10 mouse cellular contexts compared by ENCODE assay signal in the genomic region with DNA sequence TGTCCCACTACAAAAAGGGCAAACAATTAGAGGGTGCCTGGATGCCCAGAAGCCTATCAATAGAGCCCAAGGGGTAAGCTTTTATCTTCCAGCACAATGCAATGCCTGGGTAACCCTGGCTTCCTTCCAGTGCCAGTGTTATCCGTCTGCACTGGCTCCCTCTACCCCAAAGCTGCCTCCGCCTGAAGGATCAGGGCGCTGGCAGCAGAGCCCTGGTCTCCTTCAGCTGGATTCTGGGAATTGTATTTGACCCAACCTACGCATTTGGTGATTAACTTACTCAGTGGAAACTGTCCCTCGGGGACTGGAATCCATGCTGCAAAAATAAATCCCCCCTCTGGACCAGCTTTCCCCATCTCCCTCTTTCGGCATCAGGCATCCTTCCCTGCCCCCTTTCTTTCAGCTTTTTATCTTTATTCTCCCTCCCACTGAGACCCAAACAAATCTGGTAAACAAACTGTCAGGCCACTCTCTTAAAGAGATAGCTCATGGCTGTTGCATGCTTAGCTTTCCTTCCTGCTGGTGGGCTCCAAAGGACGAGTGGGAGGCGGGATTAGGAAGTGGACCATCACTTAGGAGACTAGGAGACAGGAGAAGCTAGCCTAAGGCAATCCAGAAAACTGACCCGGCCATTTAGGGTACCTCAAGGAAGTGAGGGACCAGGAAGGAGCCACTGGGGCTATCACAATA.
DNase-seq lines count a peak whose midpoint lies in the region; ATAC-seq and TF ChIP-seq lines count a peak whose summit lies in the region.
"Had no signal": no experiment of that assay in that cellular context is flagged by ENCODE, and none has a peak within 500 bp of the region (broad histone marks: within the 10 kb centered on the region; RNA-seq: fewer than 3 reads in every experiment).

No protein-coding gene starts in this region.

- no peaks in the 10 kb centered on the region for H3K27me3 ChIP-seq in heart, adult 2 months (ENCODE audit: control insufficient read depth, insufficient read depth, low read length)
- no peaks in the 10 kb centered on the region for H3K27me3 ChIP-seq in heart, embryonic 11.5 days (ENCODE audit: control insufficient read depth, insufficient read depth, low read length)
- no peaks in the 10 kb centered on the region for H3K27me3 ChIP-seq in MEL (ENCODE audit: control insufficient read depth in 1 of 2, insufficient read depth in 2 of 2, low read length in 2 of 2)
- no peaks in the 10 kb centered on the region for H3K27me3 ChIP-seq in intestine, embryonic 16.5 days (replicated peaks; ENCODE audit: control insufficient read depth, insufficient read depth, low read length)
- no peaks in the 10 kb centered on the region for H3K27me3 ChIP-seq in liver, embryonic 16.5 days (ENCODE audit: control insufficient read depth, insufficient read depth, low read depth, low read length)

- ATAC-seq in heart, embryonic 11.5 days (replicated peaks; ENCODE audit: insufficient number of reproducible peaks, low FRiP score, low TSS enrichment), result no peak
- peak; percentile 6; the same call in 1 of the 2 replicates for ATAC-seq in intestine, embryonic 16.5 days
- peak; percentile 38; the same call in 1 of the 2 replicates for ATAC-seq in liver, embryonic 16.5 days (ENCODE audit: low read depth)
- ATAC-seq: CD4-positive, CD25-positive, alpha-beta regulatory T cell, adult 4 months had no signal

- H3K9me3 ChIP-seq in heart, embryonic 11.5 days (replicated peaks; ENCODE audit: control insufficient read depth, low read length), result no peaks in the 10 kb centered on the region
- H3K9me3 ChIP-seq in MEL (replicated peaks; ENCODE audit: insufficient read depth, low read length), result no peaks in the 10 kb centered on the region
- H3K9me3 ChIP-seq in intestine, embryonic 16.5 days (ENCODE audit: control insufficient read depth, low read length), result no peaks in the 10 kb centered on the region
- no peaks in the 10 kb centered on the region for H3K9me3 ChIP-seq in liver, embryonic 16.5 days (replicated peaks; ENCODE audit: control insufficient read depth, low read length)

- H3K36me3 ChIP-seq in heart, adult 2 months (ENCODE audit: control insufficient read depth, insufficient read depth, low read length), result no peaks in the 10 kb centered on the region
- H3K36me3 ChIP-seq in heart, embryonic 11.5 days (ENCODE audit: control insufficient read depth, insufficient read depth, low read length), result no peaks in the 10 kb centered on the region
- peaks cover 0 to 57% of the 10 kb centered on the region in 2 experiments; a peak in 2 of 4 replicates for H3K36me3 ChIP-seq in MEL (ENCODE audit: control insufficient read depth in 1 of 2, insufficient read depth in 2 of 2, low read length in 2 of 2)
- no peaks in the 10 kb centered on the region for H3K36me3 ChIP-seq in intestine, embryonic 16.5 days (ENCODE audit: control insufficient read depth, insufficient read depth, low read length)
- no peaks in the 10 kb centered on the region for H3K36me3 ChIP-seq in liver, embryonic 16.5 days (ENCODE audit: control insufficient read depth, insufficient read depth)

- H3K79me2 ChIP-seq in heart, adult 2 months (replicated peaks; ENCODE audit: control insufficient read depth, insufficient read depth, low read length), result no peaks in the 10 kb centered on the region
- 0 out of 2 replicates have a peak, but pooled peaks cover 2% of the 10 kb centered on the region for H3K79me2 ChIP-seq in MEL (ENCODE audit: control insufficient read depth, insufficient read depth, low read length, poor library complexity)

- H3K9ac ChIP-seq in heart, adult 2 months (ENCODE audit: low read depth, low read length), result no peak overlapping the region
- H3K9ac ChIP-seq in heart, embryonic 11.5 days (ENCODE audit: low read depth, low read length), result no peak overlapping the region
- H3K9ac ChIP-seq in MEL (ENCODE audit: control insufficient read depth, low read depth, low read length, poor library complexity, severe bottlenecking), result no peak overlapping the region
- 0 out of 2 replicates have a peak overlapping the region, but pooled peaks have one; percentile 17 for H3K9ac ChIP-seq in intestine, embryonic 16.5 days (ENCODE audit: low read depth, low read length)
- no peak overlapping the region for H3K9ac ChIP-seq in liver, embryonic 16.5 days (ENCODE audit: low read depth, low read length)

- peak; percentile 45 to 47 for DNase-seq in heart, adult 2 months
- DNase-seq in MEL (ENCODE audit: low read depth, low spot score), result peak; percentile 59
- no peak for DNase-seq in right cerebral cortex, adult 18-20 months
- no peak for DNase-seq in cerebellum, adult 8-10 months
- no peak for DNase-seq in ovary, postnatal 14 days (ENCODE audit: low spot score)
- DNase-seq: adrenal gland, adult 2 months had no signal

- H3K4me1 ChIP-seq in heart, adult 2 months (ENCODE audit: control insufficient read depth, insufficient read depth, low read length), result peaks cover 45% of the 10 kb centered on the region
- peaks cover 48% of the 10 kb centered on the region for H3K4me1 ChIP-seq in heart, embryonic 11.5 days (ENCODE audit: control insufficient read depth, insufficient read depth, low read length)
- H3K4me1 ChIP-seq in MEL (ENCODE audit: control insufficient read depth in 1 of 2, insufficient read depth in 2 of 2, low read length in 2 of 2), result peaks cover 47 to 79% of the 10 kb centered on the region in 2 experiments
- H3K4me1 ChIP-seq in intestine, embryonic 16.5 days (ENCODE audit: control insufficient read depth, insufficient read depth, low read length), result peaks cover 97% of the 10 kb centered on the region
- H3K4me1 ChIP-seq in liver, embryonic 16.5 days (ENCODE audit: control insufficient read depth, low read depth, low read length), result peaks cover 72% of the 10 kb centered on the region

- WGBS in heart, adult 2 months, result 37% methylated on average over 9 of the region's 9 CpGs
- WGBS in heart, embryonic 11.5 days (ENCODE audit: insufficient replicate concordance), result 38% methylated on average over 9 of the region's 9 CpGs
- WGBS in intestine, embryonic 16.5 days, result 27% methylated on average over 9 of the region's 9 CpGs
- WGBS in liver, embryonic 16.5 days (ENCODE audit: insufficient replicate concordance), result 20% methylated on average over 9 of the region's 9 CpGs

- no peak for TF ChIP-seq CTCF in heart, adult 2 months (IDR thresholded peaks at IDR 0.05)
- no peak for TF ChIP-seq CTCF in MEL (IDR thresholded peaks at IDR 0.05 in 2 of 3, conservative IDR thresholded peaks at IDR 0.05 in 1 of 3; ENCODE audit: control insufficient read depth in 1 of 3, insufficient read depth in 1 of 3, low read depth in 2 of 3, low read length in 3 of 3, poor library complexity in 1 of 3, severe bottlenecking in 1 of 3)

- no peak overlapping the region for H3K4me3 ChIP-seq in heart, adult 2 months
- no peak overlapping the region for H3K4me3 ChIP-seq in heart, embryonic 11.5 days (ENCODE audit: low read depth, low read length)
- H3K4me3 ChIP-seq in MEL (ENCODE audit: control insufficient read depth in 1 of 2, insufficient read depth in 1 of 2, low read depth in 2 of 2, low read length in 2 of 2), result no peak overlapping the region; a peak in 1 of 4 replicates
- H3K4me3 ChIP-seq in intestine, embryonic 16.5 days (ENCODE audit: low read length), result no peak overlapping the region
- no peak overlapping the region for H3K4me3 ChIP-seq in liver, embryonic 16.5 days (ENCODE audit: low read depth, low read length)

- TF ChIP-seq EP300 in heart, adult 2 months (IDR thresholded peaks at IDR 0.05; ENCODE audit: insufficient read depth, low read depth, low read length), result no peak
- TF ChIP-seq EP300 in MEL (IDR thresholded peaks at IDR 0.05; ENCODE audit: low read depth in 1 of 2, low read length in 2 of 2), result peak; percentile 48 to 66

- no peak for TF ChIP-seq RAD21 in MEL (IDR thresholded peaks at IDR 0.05; ENCODE audit: low read depth, low read length)

- peak overlapping the region; percentile 97 for H3K27ac ChIP-seq in heart, adult 2 months
- H3K27ac ChIP-seq in heart, embryonic 11.5 days (ENCODE audit: low read depth, low read length), result no peak overlapping the region
- H3K27ac ChIP-seq in MEL (ENCODE audit: control insufficient read depth, low read depth, low read length), result peak overlapping the region; percentile 92
- peak overlapping the region; percentile 79 for H3K27ac ChIP-seq in intestine, embryonic 16.5 days (ENCODE audit: low read length)
- peak overlapping the region; percentile 43; the same call in 1 of the 2 replicates for H3K27ac ChIP-seq in liver, embryonic 16.5 days (ENCODE audit: low read length)

- no peak overlapping the region for H3K4me2 ChIP-seq in heart, embryonic 11.5 days
- H3K4me2 ChIP-seq in intestine, embryonic 16.5 days (ENCODE audit: low read depth, low read length), result peak overlapping the region; percentile 15; the same call in 1 of the 2 replicates
- H3K4me2 ChIP-seq in liver, embryonic 16.5 days (ENCODE audit: low read depth, low read length), result no peak overlapping the region

- TF ChIP-seq POLR2A in heart, adult 2 months (IDR thresholded peaks at IDR 0.05; ENCODE audit: insufficient read depth, low read depth, low read length), result no peak
- 0 out of 4 replicates have a peak, but pooled peaks of 1 of the 2 experiments have one; percentile 16 for TF ChIP-seq POLR2A in MEL (IDR thresholded peaks at IDR 0.05; ENCODE audit: control insufficient read depth in 1 of 2, insufficient read depth in 1 of 2, low read depth in 1 of 2, low read length in 2 of 2, poor library complexity in 1 of 2)

- intact Hi-C loops in heart, adult 2 months (cut with DNase I), result no loop called here

TF ChIP-seq in MEL, 35 proteins besides CTCF, POLR2A, EP300 and RAD21:
- TF ChIP-seq MXI1 (IDR thresholded peaks at IDR 0.05; ENCODE audit: low read depth, low read length), result no peak
- peak; percentile 76 for TF ChIP-seq TAL1 (IDR thresholded peaks at IDR 0.05; ENCODE audit: low read length)
- no peak for TF ChIP-seq USF1 (IDR thresholded peaks at IDR 0.05; ENCODE audit: low read depth, low read length)
- peak; percentile 62; the same call in 1 of the 2 replicates for TF ChIP-seq TCF12 (IDR thresholded peaks at IDR 0.05; ENCODE audit: low read depth, low read length)
- 0 out of 2 replicates have a peak, but pooled peaks have one; percentile 18 for TF ChIP-seq ETS1 (IDR thresholded peaks at IDR 0.05; ENCODE audit: low read depth, low read length)
- TF ChIP-seq MYB (IDR thresholded peaks at IDR 0.05; ENCODE audit: low read depth, low read length), result peak; percentile 56; the same call in 1 of the 2 replicates
- TF ChIP-seq SIN3A (IDR thresholded peaks at IDR 0.05; ENCODE audit: low read length), result peak; percentile 50; the same call in 1 of the 2 replicates
- TF ChIP-seq GATA1 (IDR thresholded peaks at IDR 0.05; ENCODE audit: low read depth, low read length), result peak; percentile 55
- peak; percentile 49 for TF ChIP-seq RCOR1 (IDR thresholded peaks at IDR 0.05; ENCODE audit: low read depth, low read length)
- 0 out of 2 replicates have a peak, but pooled peaks have one; percentile 19 for TF ChIP-seq MAZ (IDR thresholded peaks at IDR 0.05; ENCODE audit: low read depth, low read length)
- no peak for TF ChIP-seq NELFE (IDR thresholded peaks at IDR 0.05; ENCODE audit: low read depth, low read length)
- TF ChIP-seq USF2 (IDR thresholded peaks at IDR 0.05; ENCODE audit: borderline replicate concordance in 1 of 2, insufficient read depth in 1 of 2, low read depth in 1 of 2, low read length in 2 of 2), result no peak

Comparison
In these comparisons a context has a peak if more than half of its experiments do, and no peak if none do; other contexts are left out.
1. DNase-seq: peak in heart, adult 2 months (2 of 2) and MEL (single experiment); none in right cerebral cortex, adult 18-20 months (single experiment), cerebellum, adult 8-10 months (single experiment) and ovary, postnatal 14 days (single experiment).